Mouse (Mus musculus) left cerebral cortex, adult 18-20 months (tissue): ENCODE data around the gene Neurl1a. TPM values are rescaled to one million over a fixed set of nuclear protein-coding genes. Genes with fewer than 3 reads are reported as not detected.

ENCODE experiments used
- DNase-seq, 2 experiments: peaks; one replicate each; pipeline ENCODE4 v3.0.0; 2021 to 2022; ENCODE audit warnings: low spot score in 2 of 2, mixed read lengths in 1 of 2
- total RNA-seq, 2 experiments: library from RNA; stranded (reverse); gene quantifications; 2 replicates each; pipeline ENCODE4 v1.2.3; 2021

Neurl1a gene
- total RNA-seq, 2 experiments from 2014 or later = 183 to 194 TPM

GRCm38 (mm10) chr19:47242227-47242626, 63.6 kb downstream of the Neurl1a start:
- no peak for DNase-seq

GRCm38 (mm10) chr19:47245512-47245911, 66.9 kb downstream of the Neurl1a start:
- no peak for DNase-seq

- no peak for DNase-seq
Observed at GRCm38 (mm10) chr19:47247791-47248190, 69.2 kb downstream of the Neurl1a start.

- no peak for DNase-seq
Observed at GRCm38 (mm10) chr19:47248296-47248695, 69.7 kb downstream of the Neurl1a start.

- no peak for DNase-seq
Observed at GRCm38 (mm10) chr19:47248906-47249568, 70.4 kb downstream of the Neurl1a start.

GRCm38 (mm10) chr19:47250931-47251330, 72.3 kb downstream of the Neurl1a start:
- DNase-seq = no peak

GRCm38 (mm10) chr19:47253053-47253628, 74.5 kb downstream of the Neurl1a start:
- no peak for DNase-seq

- no peak for DNase-seq
Observed at GRCm38 (mm10) chr19:47255036-47255435, 76.4 kb downstream of the Neurl1a start.

- DNase-seq = no peak
Observed at GRCm38 (mm10) chr19:47255919-47256318, 77.3 kb downstream of the Neurl1a start.

GRCm38 (mm10) chr19:47259581-47259980, 81.0 kb downstream of the Neurl1a start:
- peak in 1 of 2 experiments; percentile 26 for DNase-seq

GRCm38 (mm10) chr19:47261196-47261595, 82.6 kb downstream of the Neurl1a start:
- peak; percentile 60 to 73 for DNase-seq

- DNase-seq = no peak
Observed at GRCm38 (mm10) chr19:47263621-47264020, 85.0 kb downstream of the Neurl1a start.

- DNase-seq = peak; percentile 74 to 83
Observed at GRCm38 (mm10) chr19:47264322-47265092, 85.9 kb downstream of the Neurl1a start.

- no peak for DNase-seq
Observed at GRCm38 (mm10) chr19:47266070-47266801, 87.6 kb downstream of the Neurl1a start.

GRCm38 (mm10) chr19:47267066-47267465, 88.4 kb downstream of the Neurl1a start:
- no peak for DNase-seq

GRCm38 (mm10) chr19:47269729-47270128, 91.1 kb downstream of the Neurl1a start:
- DNase-seq = no peak

GRCm38 (mm10) chr19:47270520-47270919, 91.9 kb downstream of the Neurl1a start:
- DNase-seq = no peak

- DNase-seq = peak; percentile 65 to 75
Observed at GRCm38 (mm10) chr19:47276730-47277129, 98.1 kb downstream of the Neurl1a start.

GRCm38 (mm10) chr19:47279372-47279771, 100.8 kb downstream of the Neurl1a start:
- no peak for DNase-seq

- peak; percentile 88 for DNase-seq
Observed at GRCm38 (mm10) chr19:47279788-47280532, 101.3 kb downstream of the Neurl1a start.

- peak in 1 of 2 experiments; percentile 50 for DNase-seq
Observed at GRCm38 (mm10) chr19:47280894-47281293, 102.3 kb downstream of the Neurl1a start.
